Mouse (Mus musculus) cerebellum, adult 2 months (tissue): ENCODE data around the gene Tecr. TPM values are rescaled to one million over a fixed set of nuclear protein-coding genes. Genes with fewer than 3 reads are reported as not detected.
"Not testable (repeated sequence)": the region's sequence is repeated elsewhere in the genome, so short reads cannot be mapped to it uniquely, and the experiment has no call there.

ENCODE experiments used
- DNase-seq, 2 experiments: peaks; one replicate each; pipeline ENCODE4 v3.0.0; 2021
- H3K27ac ChIP-seq: fragments of 200-500 bp; 2 replicates; pipeline ENCODE4 v1.5.1; 2012; ENCODE audit warnings: low read length, control low read depth, inconsistent platforms; ENCODE audit not compliant: insufficient read depth
- H3K27me3 ChIP-seq: fragments of 200-500 bp; 2 replicates; pipeline ENCODE4 v1.6.1; 2012; ENCODE audit warnings: inconsistent platforms, mild to moderate bottlenecking, low read length, moderate library complexity; ENCODE audit not compliant: control insufficient read depth, insufficient read depth
- H3K4me1 ChIP-seq: fragments of 200-500 bp; 2 replicates; pipeline ENCODE4 v1.6.1; 2011; ENCODE audit warnings: low read length; ENCODE audit not compliant: control insufficient read depth, insufficient read depth
- H3K4me3 ChIP-seq: fragments of 200-500 bp; replicated peaks from 2 replicates; pipeline ENCODE3; 2011; ENCODE audit warnings: mild to moderate bottlenecking, low read depth, low read length, control low read depth; ENCODE audit not compliant: insufficient read depth
- CTCF ChIP-seq: fragments of 200-500 bp; IDR thresholded peaks from 2 replicates; pipeline ENCODE4 v1.5.1; 2011; ENCODE audit warnings: low read depth, mild to moderate bottlenecking, control low read depth, low read length, moderate library complexity, borderline replicate concordance; ENCODE audit not compliant: insufficient read depth
- POLR2A ChIP-seq: fragments of 200-500 bp; IDR thresholded peaks from 2 replicates; pipeline ENCODE4 v1.6.1; 2011; ENCODE audit warnings: low read length, control low read depth, borderline replicate concordance; ENCODE audit not compliant: insufficient read depth
- whole genome bisulfite sequencing: fragments of 180-500 bp; shearing (Covaris S2); methylation state at CpG from one replicate; pipeline ENCODE4 v1.1.7; 2018; 5-methylcytosine and 5-hydroxymethylcytosine counted together
- polyA plus RNA-seq: library from polyadenylated mRNA; depleted of rRNA; stranded (reverse); fragments of >200 nt; gene quantifications from 2 replicates; pipeline ENCODE4 v1.2.3, GENCODE M21; 2012

Tecr gene
- polyA plus RNA-seq, 1 experiment = 1,238 TPM

DNA sequence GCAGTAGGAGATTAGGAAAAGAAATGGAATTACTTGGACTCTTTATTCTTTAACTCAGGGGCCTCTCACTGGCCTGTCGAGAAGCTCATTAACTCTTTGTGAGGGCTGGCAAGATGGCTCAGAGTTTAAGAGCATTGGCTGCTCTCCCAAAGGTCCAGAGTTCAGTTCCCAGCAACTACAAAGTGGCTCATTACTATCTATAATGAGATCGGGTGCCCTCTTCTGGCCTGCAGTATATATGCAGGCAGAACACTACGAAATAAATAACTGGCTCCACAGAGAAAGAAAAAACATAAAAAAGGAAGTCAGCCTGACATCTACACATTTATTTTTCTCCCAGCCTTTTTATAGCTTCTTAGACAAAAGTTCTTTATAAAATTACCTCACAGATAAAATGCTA lies 11.4 kb downstream of the Tecr start:
- Histone ChIP-seq H3K27me3 (no peaks in the 10 kb centered on the region), H3K4me1 (peaks cover 2% of the 10 kb centered on the region), H3K4me3 (no peak overlapping the region), H3K27ac (no peak overlapping the region)
- DNase-seq = no peak
- no peak for TF ChIP-seq POLR2A
- no peak for TF ChIP-seq CTCF
- WGBS = 21% methylated on average over 3 of the region's 3 CpGs

DNA sequence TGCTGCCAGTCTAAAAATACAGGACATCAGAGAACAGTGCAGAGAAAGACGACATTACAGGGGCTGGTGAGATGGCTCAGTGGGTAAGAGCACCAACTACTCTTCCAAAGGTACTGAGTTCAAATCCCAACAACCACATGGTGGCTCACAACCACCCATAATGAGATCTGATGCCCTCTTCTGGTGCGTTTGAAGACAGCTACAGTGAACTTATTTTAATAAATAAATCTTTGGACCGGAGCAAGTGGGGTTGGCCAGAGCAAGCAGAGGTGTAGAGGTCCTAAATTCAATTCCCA lies 12.8 kb downstream of the Tecr start:
- DNase-seq, H3K27me3 ChIP-seq, H3K4me1 ChIP-seq: not testable (repeated sequence)
- Histone ChIP-seq H3K27ac (peak overlapping the region; percentile 75), H3K4me3 (peak overlapping the region; percentile 65)
- WGBS = 20% methylated on average over 3 of the region's 3 CpGs
- 0 out of 2 replicates have a peak, but pooled peaks have one; percentile 8 for TF ChIP-seq CTCF

DNA sequence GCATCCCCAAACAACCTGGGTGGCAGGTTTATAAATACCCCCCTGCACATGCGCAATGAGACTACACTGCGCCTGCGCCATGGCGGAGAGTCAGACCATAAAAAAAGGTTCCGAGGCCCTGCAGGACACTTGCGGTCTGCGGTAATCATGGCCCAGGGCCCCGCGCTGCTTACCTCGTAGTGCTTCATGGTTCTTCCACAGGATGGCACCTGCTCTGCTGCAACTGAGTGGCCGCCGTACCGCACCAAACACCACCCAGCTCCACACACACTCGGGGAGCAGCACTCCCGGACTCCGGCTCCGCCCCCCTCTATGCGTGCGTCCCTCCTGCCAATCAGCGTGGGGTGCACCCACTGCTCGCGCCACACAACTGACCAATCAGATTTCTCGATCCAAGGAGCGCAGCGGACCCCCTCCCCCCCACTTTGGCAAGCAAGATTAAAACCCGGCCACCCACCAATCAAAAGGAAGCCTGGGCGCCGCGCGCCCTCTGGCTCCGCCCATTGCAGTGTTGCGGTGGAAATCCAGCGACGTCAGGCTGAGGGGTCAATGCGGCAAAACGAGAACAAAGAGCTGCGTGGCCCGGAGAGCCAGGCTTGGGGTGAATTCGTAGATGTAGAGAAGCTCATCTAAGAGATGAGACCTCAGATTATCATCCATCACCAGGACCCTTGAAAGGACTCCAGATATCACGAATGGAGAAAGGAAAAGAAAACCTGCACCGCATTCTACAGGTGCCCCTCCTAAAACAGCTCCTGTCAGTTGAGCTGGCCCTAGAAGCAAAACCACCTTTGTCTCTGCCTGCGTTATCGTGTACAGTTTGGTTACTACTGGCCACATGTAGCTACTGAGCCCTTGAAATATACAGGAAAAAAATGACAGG lies 13.4 kb downstream of the Tecr start:
- TF ChIP-seq POLR2A (peak; percentile 93), CTCF (no peak)
- Histone ChIP-seq H3K4me1 (peaks cover 9% of the 10 kb centered on the region), H3K27me3 (no peaks in the 10 kb centered on the region), H3K27ac (peak overlapping the region; percentile 91), H3K4me3 (peak overlapping the region; percentile 91)
- under 1% methylated on average over 43 of the region's 43 CpGs for WGBS
- DNase-seq = peak; percentile 98 to 99

DNA sequence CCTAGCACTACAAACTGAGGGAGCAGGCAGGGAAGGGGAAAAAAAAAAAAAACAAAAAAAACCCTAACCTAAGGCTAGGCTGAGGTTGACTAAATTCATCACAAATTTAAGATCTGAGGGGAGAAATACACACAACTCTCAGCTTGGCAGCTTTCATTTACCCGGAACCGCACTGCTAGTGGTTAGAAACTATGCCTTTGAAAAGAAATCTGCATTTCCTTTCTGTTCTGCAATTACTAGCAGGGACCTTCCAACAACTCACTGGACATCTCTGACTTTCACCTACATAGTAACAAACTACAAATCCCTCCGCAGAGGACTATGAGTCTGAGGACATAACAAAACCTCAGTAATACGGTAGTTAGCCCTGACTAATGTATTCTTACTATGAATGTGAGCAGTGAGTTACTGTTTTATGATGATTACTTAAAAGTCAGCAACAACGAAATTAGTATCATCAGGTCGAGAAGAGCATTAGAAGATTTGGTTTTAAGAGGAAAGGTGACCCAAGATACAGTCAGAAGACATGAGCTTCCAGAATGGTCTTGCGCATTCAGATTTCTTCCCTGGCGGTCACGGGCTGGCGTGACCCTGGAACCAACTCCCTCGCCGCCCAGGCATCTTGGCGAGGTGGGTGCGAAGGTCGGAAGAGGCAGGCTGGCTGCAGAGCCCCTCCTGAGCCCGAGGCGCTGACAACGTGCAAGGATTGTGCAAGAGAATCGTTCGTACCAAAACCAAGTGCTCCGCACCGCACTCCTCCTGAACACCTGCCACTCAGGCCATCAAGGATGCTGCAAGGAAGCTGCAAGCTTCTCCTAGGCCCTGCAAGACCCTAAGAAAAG lies 14.2 kb downstream of the Tecr start:
- H3K4me3 ChIP-seq = peak overlapping the region; percentile 91
- DNase-seq = no peak
- TF ChIP-seq CTCF = no peak
- no peak for TF ChIP-seq POLR2A
- H3K27me3 ChIP-seq = no peaks in the 10 kb centered on the region
- WGBS = 2% methylated on average over 22 of the region's 22 CpGs
- peak overlapping the region; percentile 91 for H3K27ac ChIP-seq
- peaks cover 15% of the 10 kb centered on the region for H3K4me1 ChIP-seq

DNA sequence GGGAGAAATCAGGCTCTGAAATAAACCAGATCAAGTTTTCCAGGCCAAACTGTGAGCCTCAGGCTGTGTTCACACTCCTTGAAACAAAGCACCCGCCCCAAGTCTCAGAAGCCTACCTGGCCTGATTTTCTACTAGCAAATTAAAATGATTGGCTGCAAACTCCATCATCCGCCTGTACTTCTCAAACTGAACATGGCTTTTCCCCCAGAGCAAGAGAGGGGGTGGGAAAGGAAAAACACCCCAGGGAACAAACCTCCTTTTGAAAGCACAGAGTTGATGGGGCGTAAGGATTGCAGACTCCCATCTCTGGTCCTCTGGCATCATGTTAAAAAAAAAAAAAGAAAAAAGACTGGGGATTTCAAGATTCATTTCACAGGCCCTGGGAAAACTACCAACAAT lies 15.1 kb downstream of the Tecr start:
- DNase-seq = peak in 1 of 2 experiments; percentile 21
- H3K27ac ChIP-seq = no peak overlapping the region
- H3K4me3 ChIP-seq = peak overlapping the region; percentile 91
- no peaks in the 10 kb centered on the region for H3K27me3 ChIP-seq
- TF ChIP-seq CTCF (no peak), POLR2A (no peak)
- WGBS = 9% methylated on average over 3 of the region's 3 CpGs
- peaks cover 24% of the 10 kb centered on the region for H3K4me1 ChIP-seq

DNA sequence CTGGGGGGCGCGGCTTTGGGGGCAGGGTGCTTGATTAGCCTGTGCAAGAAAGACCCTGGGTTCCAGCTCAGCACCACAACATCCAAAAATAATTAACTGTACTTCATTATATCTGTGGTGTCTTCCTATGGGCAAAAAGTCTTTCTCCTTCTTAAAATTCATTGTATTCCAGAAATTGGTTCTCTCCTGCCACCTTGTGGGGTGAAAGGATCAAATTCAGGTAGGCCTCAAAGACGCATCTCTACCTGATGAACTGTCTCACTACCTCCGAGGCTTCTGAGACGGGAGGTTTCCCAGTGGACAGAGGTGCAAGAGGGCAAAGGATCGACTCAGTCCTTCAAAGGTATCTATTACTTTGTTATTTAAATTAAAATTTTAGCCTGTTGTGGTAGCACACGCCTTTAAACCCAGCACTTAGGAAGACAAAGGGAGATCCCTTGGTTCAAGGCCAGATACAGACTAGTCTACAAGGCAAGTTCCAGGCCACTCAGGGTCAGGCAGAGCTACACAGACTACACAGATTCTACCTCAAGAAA lies 17.2 kb downstream of the Tecr start:
- no peak overlapping the region for H3K27ac ChIP-seq
- H3K4me3 ChIP-seq = no peak overlapping the region
- H3K4me1 ChIP-seq = peaks cover 28% of the 10 kb centered on the region
- H3K27me3 ChIP-seq = no peaks in the 10 kb centered on the region
- TF ChIP-seq CTCF = peak; percentile 20; the same call in 1 of the 2 replicates
- no peak for TF ChIP-seq POLR2A
- DNase-seq = no peak
- WGBS = 58% methylated on average over 7 of the region's 7 CpGs

DNA sequence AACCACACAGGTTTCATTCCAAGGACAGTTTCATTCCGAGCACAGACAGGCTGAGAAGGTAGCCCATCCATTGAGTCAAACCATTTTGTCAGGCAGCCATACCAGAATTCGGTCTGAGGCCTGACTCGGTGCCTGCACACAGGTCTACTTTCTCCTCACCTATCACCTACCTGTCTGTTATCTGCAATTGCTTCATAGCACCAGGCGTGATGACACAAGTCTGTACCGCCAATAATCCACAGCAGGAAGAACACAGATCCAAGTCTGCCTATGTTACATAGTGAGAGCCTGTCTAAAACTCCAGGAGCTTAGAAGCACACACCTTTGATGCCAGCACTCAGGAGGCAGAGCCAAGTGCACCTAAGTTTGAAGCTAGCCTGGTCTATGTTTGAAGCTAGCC lies 18.9 kb downstream of the Tecr start:
- TF ChIP-seq CTCF (no peak), POLR2A (no peak)
- Histone ChIP-seq H3K4me3 (no peak overlapping the region), H3K27ac (no peak overlapping the region), H3K27me3 (no peaks in the 10 kb centered on the region), H3K4me1 (peaks cover 28% of the 10 kb centered on the region)
- WGBS = 52% methylated on average over 5 of the region's 5 CpGs
- peak in 1 of 2 experiments; percentile 16 for DNase-seq
